Mouse (Mus musculus): ENCODE measurements at regions not wholly inside any gene's neighbourhood (a gene's known extent, or its start where the extent isn't known, plus 50 kb on each side); places are given as distances from the start of the nearest gene placed in this dataset.
A peak's percentile ranks its signal among the peaks of the same experiment; 100 is the strongest.

GRCm38 (mm10) chr6:51185201-51185600 lies 247.3 kb upstream of the Nfe2l3 start:
- no peaks in the 10 kb centered on the region for H3K9me3 ChIP-seq
- no peak for ATAC-seq (ENCODE audit: low FRiP score, low read depth)
- peaks cover 58% of the 10 kb centered on the region for H3K27me3 ChIP-seq
- peak overlapping the region; percentile 56 for H3K4me2 ChIP-seq (replicated peaks)
- 21% methylated on average over 6 of the region's 6 CpGs for WGBS
- peaks cover 39% of the 10 kb centered on the region for H3K4me1 ChIP-seq
- H3K36me3 ChIP-seq, result no peaks in the 10 kb centered on the region
- no peak overlapping the region for H3K4me3 ChIP-seq
- H3K9ac ChIP-seq, result no peak overlapping the region
- peak overlapping the region; percentile 1; the same call in 1 of the 2 replicates for H3K27ac ChIP-seq

GRCm38 (mm10) chr6:51189173-51189572 lies 243.3 kb upstream of the Nfe2l3 start:
- no peaks in the 10 kb centered on the region for H3K36me3 ChIP-seq
- no peak overlapping the region for H3K9ac ChIP-seq
- no peak for ATAC-seq (ENCODE audit: low FRiP score, low read depth)
- no peak overlapping the region for H3K27ac ChIP-seq
- H3K4me2 ChIP-seq (replicated peaks), result no peak overlapping the region
- WGBS, result 81% methylated on average over 3 of the region's 3 CpGs
- no peaks in the 10 kb centered on the region for H3K9me3 ChIP-seq
- no peak overlapping the region for H3K4me3 ChIP-seq
- H3K27me3 ChIP-seq, result peaks cover 84% of the 10 kb centered on the region
- H3K4me1 ChIP-seq, result peaks cover 40% of the 10 kb centered on the region

DNA sequence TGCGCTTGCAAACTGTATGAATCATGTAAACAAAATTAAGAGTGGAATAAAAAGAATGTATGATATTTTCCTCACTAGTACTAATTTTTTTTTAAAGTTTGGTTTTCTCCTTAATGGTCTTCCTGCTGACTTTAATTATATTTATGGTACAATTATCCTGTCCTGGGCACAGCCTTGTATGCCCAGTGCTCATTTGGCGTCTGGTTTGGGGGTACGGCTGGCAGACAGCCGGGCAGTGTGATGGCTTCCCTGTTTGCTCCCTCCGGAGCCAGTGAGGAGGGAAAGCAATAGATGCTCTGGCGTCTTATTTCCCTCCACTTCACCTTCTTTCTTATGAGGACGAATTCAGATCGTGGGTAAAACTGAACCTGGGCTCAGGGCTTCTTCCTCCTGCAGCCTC lies 239.6 kb upstream of the Nfe2l3 start:
- 23% methylated on average over 8 of the region's 8 CpGs for WGBS

GRCm38 (mm10) chr6:51193356-51193755 lies 239.1 kb upstream of the Nfe2l3 start:
- 15% methylated on average over 12 of the region's 12 CpGs for WGBS
- no peak for ATAC-seq (ENCODE audit: low FRiP score, low read depth)
- H3K4me1 ChIP-seq, result peaks cover 42% of the 10 kb centered on the region
- H3K27ac ChIP-seq, result no peak overlapping the region
- H3K4me2 ChIP-seq (replicated peaks), result peak overlapping the region; percentile 41
- no peak overlapping the region for H3K9ac ChIP-seq
- H3K9me3 ChIP-seq, result no peaks in the 10 kb centered on the region
- H3K36me3 ChIP-seq, result no peaks in the 10 kb centered on the region
- H3K27me3 ChIP-seq, result peaks cover 63% of the 10 kb centered on the region
- H3K4me3 ChIP-seq, result no peak overlapping the region

More for the DNA sequence above, 239.6 kb upstream of the Nfe2l3 start:
- Histone ChIP-seq H3K4me1 (peaks cover 46% of the 10 kb centered on the region), H3K27me3 (peaks cover 68% of the 10 kb centered on the region), H3K4me3 (no peak overlapping the region), H3K27ac (no peak overlapping the region), H3K9ac (no peak overlapping the region), H3K4me2 (replicated peaks) (peak overlapping the region; percentile 41), H3K9me3 (no peaks in the 10 kb centered on the region), H3K36me3 (no peaks in the 10 kb centered on the region)
- no peak for ATAC-seq (ENCODE audit: low FRiP score, low read depth)

GRCm38 (mm10) chr6:51196391-51196790 lies 236.1 kb upstream of the Nfe2l3 start:
- WGBS, result 7% methylated on average over 2 of the region's 2 CpGs
- Histone ChIP-seq H3K4me3 (no peak overlapping the region), H3K9ac (no peak overlapping the region), H3K27me3 (peaks cover 56% of the 10 kb centered on the region), H3K9me3 (no peaks in the 10 kb centered on the region), H3K36me3 (no peaks in the 10 kb centered on the region), H3K27ac (peak overlapping the region; percentile 6; the same call in 1 of the 2 replicates), H3K4me2 (replicated peaks) (peak overlapping the region; percentile 52), H3K4me1 (peaks cover 39% of the 10 kb centered on the region)
- peak; percentile 63; the same call in 1 of the 2 replicates for ATAC-seq (ENCODE audit: low FRiP score, low read depth)

DNA sequence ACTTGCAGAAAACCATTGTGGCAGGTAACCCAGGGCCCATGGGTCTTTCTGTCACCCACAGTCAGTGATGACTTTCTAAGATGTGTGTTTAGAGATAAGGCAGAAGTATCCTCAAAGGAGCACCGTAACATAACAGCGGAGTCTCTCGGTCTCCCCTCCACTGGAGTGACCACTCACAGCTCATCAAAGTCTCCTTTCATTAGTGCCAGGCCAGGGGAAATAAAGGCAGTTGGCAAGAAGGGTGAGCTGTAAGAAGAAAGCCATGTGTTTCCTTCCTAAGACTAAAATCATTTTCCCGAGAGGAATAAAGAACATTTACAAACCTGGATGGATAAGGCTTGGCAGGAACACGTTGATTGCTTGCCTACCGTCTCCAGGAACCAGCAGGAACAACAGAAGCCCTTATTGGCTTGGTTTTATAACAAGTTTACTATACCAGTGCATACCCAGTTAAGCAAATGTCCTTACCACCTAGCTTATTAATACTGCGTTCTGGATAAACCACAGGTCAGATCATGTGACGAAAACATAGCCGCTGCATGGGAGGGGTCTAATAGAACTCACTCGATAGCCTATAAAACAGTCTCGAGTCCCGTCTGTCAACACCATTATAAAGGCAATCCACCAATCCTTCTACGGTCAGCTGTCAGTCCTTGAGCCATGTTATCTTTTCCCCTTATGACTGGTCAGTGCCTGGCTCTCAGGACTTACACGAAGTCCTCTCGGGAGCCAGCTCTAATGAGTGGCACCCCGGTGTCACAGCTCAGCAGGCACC lies 235.3 kb upstream of the Nfe2l3 start:
- Histone ChIP-seq H3K9ac (no peak overlapping the region), H3K9me3 (no peaks in the 10 kb centered on the region)
- 14% methylated on average over 16 of the region's 16 CpGs for WGBS

GRCm38 (mm10) chr6:51200207-51200606 lies 232.3 kb upstream of the Nfe2l3 start:
- ATAC-seq (ENCODE audit: low FRiP score, low read depth), result no peak
- Histone ChIP-seq H3K27ac (no peak overlapping the region), H3K4me2 (replicated peaks) (no peak overlapping the region), H3K9me3 (no peaks in the 10 kb centered on the region), H3K27me3 (peaks cover 26% of the 10 kb centered on the region), H3K4me1 (peaks cover 31% of the 10 kb centered on the region), H3K4me3 (no peak overlapping the region), H3K9ac (no peak overlapping the region), H3K36me3 (no peaks in the 10 kb centered on the region)
- WGBS, result 30% methylated on average over 5 of the region's 5 CpGs

More for the DNA sequence above, 235.3 kb upstream of the Nfe2l3 start:
- Histone ChIP-seq H3K4me3 (peak overlapping the region; percentile 10; the same call in 1 of the 2 replicates), H3K36me3 (no peaks in the 10 kb centered on the region), H3K27ac (peak overlapping the region; percentile 44), H3K4me2 (replicated peaks) (peak overlapping the region; percentile 52), H3K27me3 (peaks cover 48% of the 10 kb centered on the region), H3K4me1 (peaks cover 39% of the 10 kb centered on the region)
- ATAC-seq (ENCODE audit: low FRiP score, low read depth), result peak; percentile 66

DNA sequence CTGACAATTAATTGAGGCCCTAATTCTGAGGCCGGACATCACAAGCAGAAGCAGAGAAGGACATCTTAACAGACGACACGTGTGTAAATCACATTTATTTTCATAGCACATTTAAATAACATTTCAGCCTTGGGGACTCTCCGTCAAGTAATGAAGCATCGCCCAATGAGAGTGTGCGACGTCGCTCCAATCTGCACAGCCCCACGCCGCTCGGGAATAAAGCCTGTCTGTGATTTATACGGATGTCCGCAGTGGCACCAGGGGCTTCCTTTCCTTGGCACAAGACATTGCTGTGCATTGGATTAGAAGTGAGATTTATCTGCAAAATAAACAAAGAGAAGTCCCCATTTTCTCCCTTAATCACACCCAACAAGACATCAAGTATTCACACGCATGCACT lies 231.6 kb upstream of the Nfe2l3 start:
- H3K4me3 ChIP-seq, result no peak overlapping the region
- H3K9me3 ChIP-seq, result no peaks in the 10 kb centered on the region
- no peaks in the 10 kb centered on the region for H3K36me3 ChIP-seq
- WGBS, result 75% methylated on average over 14 of the region's 14 CpGs
- H3K4me2 ChIP-seq (replicated peaks), result no peak overlapping the region
- H3K27me3 ChIP-seq, result peaks cover 27% of the 10 kb centered on the region
- no peak for ATAC-seq (ENCODE audit: low FRiP score, low read depth)
- H3K9ac ChIP-seq, result no peak overlapping the region
- H3K4me1 ChIP-seq, result peaks cover 31% of the 10 kb centered on the region
- no peak overlapping the region for H3K27ac ChIP-seq

DNA sequence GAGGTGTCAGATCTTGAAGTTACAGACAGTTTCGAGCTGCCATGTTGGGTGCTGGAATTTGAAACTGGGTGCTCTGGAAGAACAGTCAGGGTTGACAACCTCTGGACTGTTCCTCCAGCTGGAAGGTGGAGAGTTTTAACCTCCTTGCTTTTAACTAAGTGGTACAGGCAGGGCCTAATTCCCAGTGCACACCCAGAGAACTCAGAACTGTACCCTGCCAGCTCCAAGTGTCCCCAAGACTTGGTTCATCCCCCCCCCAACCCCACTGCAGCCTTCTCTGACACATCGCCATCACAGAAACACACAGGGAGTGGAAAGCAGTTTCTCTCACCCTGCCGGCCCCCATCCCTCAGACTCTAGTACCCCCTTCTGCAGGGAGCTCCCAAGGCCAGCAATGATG lies 228.2 kb upstream of the Nfe2l3 start:
- Histone ChIP-seq H3K36me3 (no peaks in the 10 kb centered on the region), H3K9ac (no peak overlapping the region), H3K9me3 (no peaks in the 10 kb centered on the region), H3K4me2 (replicated peaks) (no peak overlapping the region), H3K27me3 (peaks cover 45% of the 10 kb centered on the region), H3K4me1 (peaks cover 25% of the 10 kb centered on the region), H3K27ac (no peak overlapping the region), H3K4me3 (no peak overlapping the region)
- WGBS, result 69% methylated on average over 3 of the region's 3 CpGs
- ATAC-seq (ENCODE audit: low FRiP score, low read depth), result no peak

DNA sequence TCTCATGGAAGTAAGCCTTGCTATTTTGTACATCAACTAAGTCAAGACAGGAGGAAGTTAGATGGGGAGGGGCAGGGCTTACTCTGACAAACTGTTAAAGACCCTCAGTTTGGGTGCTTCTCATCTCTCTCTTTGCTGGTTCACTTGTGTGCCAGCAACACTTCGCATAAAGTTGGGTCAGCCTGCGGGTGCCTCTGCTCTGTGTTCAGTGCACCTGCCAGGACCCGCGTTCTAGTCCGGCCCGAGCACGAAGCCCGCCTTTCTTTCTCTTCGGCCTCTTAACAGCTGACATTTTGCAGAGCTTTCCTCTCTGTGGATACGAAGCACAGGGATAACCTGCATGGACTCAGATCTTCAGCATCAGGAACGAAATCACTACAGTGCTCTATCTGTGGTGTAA lies 227.1 kb upstream of the Nfe2l3 start:
- WGBS, result 77% methylated on average over 11 of the region's 11 CpGs
- Histone ChIP-seq H3K4me1 (peaks cover 23% of the 10 kb centered on the region), H3K9ac (no peak overlapping the region), H3K4me2 (replicated peaks) (no peak overlapping the region), H3K9me3 (no peaks in the 10 kb centered on the region), H3K27me3 (peaks cover 37% of the 10 kb centered on the region), H3K36me3 (no peaks in the 10 kb centered on the region), H3K4me3 (no peak overlapping the region), H3K27ac (no peak overlapping the region)
- ATAC-seq (ENCODE audit: low FRiP score, low read depth), result no peak

- Histone ChIP-seq H3K4me2 (replicated peaks) (no peak overlapping the region), H3K9ac (no peak overlapping the region), H3K27ac (no peak overlapping the region), H3K4me3 (no peak overlapping the region), H3K4me1 (peaks cover 20% of the 10 kb centered on the region), H3K36me3 (no peaks in the 10 kb centered on the region), H3K27me3 (peaks cover 32% of the 10 kb centered on the region), H3K9me3 (no peaks in the 10 kb centered on the region)
- 16% methylated on average over 11 of the region's 11 CpGs for WGBS
- ATAC-seq (ENCODE audit: low FRiP score, low read depth), result no peak
These were observed 225.6 kb upstream of the Nfe2l3 start for GRCm38 (mm10) chr6:51206712-51207505.

GRCm38 (mm10) chr6:51207587-51208361 lies 224.7 kb upstream of the Nfe2l3 start:
- H3K4me3 ChIP-seq, result peak overlapping the region; percentile 16
- WGBS, result 7% methylated on average over 18 of the region's 21 CpGs
- H3K27me3 ChIP-seq, result peaks cover 32% of the 10 kb centered on the region
- H3K27ac ChIP-seq, result no peak overlapping the region
- H3K4me1 ChIP-seq, result peaks cover 21% of the 10 kb centered on the region
- no peaks in the 10 kb centered on the region for H3K36me3 ChIP-seq
- no peak for ATAC-seq (ENCODE audit: low FRiP score, low read depth)
- no peak overlapping the region for H3K9ac ChIP-seq
- H3K9me3 ChIP-seq, result no peaks in the 10 kb centered on the region
- peak overlapping the region; percentile 49 for H3K4me2 ChIP-seq (replicated peaks)
